Mouse (Mus musculus) cerebellum, adult 9-10 months (tissue): ENCODE data around the gene Upk1b.
"Not testable (repeated sequence)": the region's sequence is repeated elsewhere in the genome, so short reads cannot be mapped to it uniquely, and the experiment has no call there.

Experiments
- DNase-seq: peaks from one replicate; pipeline ENCODE4 v3.0.0; 2022

Gene Upk1b

DNA sequence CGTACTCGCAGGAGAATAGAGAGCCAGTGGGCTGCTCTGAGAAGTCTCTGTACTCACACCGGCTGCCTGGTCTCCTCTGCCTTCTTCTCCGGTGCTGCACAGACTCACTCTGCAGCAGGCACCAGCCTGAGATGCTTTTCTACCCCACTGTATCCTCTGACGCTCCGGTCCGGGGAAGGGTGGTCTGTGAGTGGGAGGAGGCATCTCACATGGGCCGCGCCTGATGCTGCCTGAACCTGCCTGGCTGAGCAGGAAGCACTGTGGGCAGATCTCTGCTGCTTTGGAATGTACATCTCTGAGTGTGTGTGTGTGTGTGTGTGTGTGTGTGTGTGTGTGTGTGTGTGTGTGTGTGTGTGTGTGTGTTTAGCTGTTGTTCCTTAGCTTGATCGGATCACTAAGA, at the start of gene Upk1b:
Upk1b (minus strand) TSS at position 238 of the 400 bp plus-strand sequence.
- no peak for DNase-seq

DNA sequence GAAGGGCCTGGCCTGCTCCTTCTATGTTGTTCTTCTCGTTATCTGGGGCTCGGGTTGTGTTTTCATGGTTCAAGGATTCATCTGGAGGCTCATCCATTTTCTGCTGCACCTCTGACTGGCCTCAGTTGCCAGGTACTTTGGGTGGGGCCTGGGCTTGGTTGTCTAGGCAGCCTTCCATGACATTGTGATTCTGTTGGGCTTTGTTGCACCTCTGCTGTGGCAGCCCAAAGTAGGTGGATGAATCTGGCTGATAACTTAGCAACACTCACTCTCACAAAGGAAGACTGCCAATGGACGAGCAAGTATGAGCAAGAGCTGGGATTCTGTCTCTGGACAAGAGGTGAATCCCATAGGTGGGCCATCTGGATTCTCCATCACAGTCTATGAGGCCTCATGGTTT, 28.5 kb upstream of the Upk1b start, which contains the start of gene 4930435E12Rik:
4930435E12Rik (minus strand) TSS at position 101 of the 400 bp plus-strand sequence.
- no peak for DNase-seq

DNA sequence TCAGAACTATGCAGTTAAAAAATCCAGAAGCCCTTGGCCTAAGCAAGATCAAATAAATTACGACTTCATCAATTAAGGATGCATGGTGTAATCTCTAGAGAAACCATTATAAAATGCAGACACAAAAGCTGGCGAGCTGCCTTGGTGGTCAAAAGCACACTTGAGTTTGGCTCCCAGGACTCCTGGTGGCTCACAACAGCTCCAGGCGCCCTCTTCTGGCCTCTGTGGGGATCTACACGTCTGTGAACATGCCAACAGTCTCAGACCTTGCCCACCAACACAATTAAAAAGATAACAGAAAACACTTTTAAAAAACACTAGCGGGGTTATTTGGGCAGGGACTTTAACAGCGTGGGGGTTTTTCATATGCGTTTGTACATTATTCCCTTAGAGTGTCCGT, 12.4 kb upstream of the Upk1b start:
- DNase-seq: peak; percentile 8

DNA sequence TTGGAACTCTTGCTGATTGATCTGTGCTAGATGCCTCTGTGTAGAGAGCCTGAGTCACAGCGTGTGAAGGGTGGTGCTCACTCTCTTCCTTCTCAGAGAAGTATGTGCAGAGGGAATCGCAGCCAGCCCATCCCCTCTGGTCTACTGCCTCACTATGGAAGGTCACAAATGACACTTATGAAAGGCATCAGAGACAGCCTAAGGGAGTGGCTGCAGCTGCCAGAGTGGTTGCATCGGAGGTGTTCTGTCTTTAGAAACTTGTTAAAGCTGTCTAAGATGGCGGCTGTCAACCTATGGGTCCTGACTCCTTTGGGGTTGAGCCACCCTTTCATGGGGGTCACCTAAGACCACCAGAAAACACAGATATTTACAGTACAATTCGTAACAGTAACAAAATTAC, 10.1 kb upstream of the Upk1b start:
- DNase-seq: no peak

DNA sequence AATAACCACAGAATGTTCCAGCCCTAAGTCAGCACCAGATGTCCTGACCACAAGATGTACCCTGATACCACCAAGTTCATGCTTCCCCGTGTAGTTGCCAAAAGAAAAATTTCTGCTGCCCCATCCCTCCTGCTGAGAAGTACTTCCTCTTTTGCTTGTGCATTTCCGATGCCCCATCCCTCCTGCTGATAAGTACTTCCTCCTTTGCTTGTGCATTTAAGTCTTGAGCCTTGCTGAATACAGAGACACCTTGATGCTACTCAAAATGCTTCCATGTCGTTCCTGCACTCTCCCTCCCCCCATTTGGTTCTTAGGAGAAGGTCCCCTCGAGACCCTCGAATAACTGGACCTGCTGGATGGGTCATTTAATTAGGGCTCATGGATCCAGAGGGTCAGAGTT, 7.7 kb upstream of the Upk1b start:
- DNase-seq: not testable (repeated sequence)

DNA sequence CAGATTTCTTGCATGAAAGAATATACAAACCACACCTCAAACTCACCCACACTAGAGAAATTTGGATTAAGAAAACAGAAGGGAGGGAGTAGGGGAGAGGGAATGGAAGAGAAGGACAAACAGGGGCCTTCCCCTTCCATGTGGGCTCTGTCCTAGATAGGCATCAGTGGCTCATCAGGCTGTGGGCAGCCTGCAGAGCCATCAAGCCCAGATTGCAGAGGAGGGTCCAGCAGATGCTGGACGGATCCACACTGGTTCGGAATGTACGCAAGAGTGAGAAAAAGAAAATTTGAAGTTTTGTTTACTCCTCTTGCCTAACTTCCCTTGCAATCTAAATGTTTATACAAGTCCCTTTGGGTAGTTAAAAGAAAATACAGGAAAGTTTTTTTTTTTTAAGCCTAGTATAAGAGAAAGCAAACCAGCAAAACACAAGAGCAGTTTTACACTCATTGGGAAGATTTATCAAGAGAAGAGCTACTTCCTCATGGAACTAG, 1.1 kb downstream of the Upk1b start:
- DNase-seq: no peak

DNA sequence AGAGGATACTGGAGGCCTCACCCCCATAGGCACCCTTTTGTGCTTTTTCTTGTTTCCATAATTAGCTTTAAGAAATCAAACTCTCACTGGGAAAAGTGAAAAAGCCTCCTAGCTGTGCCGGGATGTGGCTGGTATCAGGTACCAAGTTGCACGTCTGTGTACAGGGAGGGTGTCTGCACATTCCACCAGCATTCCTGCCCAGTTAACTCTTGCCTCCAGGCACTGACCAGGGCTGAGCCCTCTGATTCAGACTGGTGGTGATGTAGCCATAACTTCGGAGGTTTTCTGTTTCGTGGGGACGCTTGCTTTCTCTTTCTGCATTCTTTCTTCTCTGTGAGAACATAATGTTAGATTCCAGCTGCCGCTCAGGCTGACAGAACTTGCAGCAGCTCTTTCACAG, 7.0 kb downstream of the Upk1b start:
- no peak for DNase-seq

DNA sequence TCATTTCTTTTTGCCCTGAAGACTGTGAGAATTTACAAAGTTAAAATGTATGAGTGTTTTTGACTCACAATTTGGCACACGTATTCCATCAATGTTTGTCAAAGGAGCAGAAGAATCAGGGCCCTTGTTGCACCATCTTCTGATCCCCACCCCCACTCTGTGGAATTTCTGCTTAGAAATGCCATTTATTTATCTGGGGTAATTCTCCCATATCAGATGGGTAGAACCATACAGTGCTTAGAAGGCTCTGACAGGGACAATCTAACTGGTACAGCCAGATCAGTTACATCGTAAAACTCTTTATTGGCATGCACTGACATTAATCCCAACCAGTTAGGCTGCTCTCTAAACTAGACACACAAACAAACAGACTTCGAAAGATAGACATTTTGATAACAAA, 10.2 kb downstream of the Upk1b start:
- no peak for DNase-seq

DNA sequence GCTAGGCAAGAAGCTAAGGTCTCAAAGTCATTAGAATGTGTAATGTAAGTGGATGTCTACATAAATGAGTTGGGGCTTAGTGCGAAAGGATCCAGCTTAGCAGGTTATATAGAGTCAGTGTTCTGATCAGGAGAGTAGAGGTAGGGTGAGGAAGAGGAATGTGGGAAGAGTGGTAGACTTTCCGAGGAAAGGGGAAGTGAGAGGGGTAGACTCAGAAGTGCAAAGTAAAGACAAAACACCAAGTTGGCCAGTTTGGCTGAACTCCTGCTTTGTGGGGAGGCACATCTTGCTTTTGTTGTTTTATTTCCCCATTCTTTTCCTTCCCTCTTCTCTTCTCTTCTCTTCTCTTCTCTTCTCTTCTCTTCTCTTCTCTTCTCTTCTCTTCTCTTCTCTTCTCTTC, 11.1 kb downstream of the Upk1b start:
- no peak for DNase-seq

DNA sequence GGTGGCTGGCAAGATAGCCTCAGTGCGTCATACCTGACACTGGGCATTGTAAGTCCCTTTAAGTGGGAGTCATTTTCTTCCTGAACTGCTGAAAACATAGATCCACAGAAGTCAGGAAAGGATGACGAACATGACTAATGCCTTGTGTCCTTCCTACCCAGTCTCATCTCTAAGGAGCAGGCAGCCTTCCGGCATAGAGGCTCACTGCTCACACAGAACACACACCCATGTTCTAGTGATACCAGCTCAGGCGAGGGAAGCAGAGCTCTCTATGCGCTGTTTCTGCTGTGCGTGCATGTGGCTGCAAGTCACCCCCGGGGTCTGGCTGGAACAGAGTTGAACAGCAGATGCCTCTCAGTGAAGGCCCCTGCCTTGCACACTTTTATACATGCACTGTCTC, 14.8 kb downstream of the Upk1b start:
- no peak for DNase-seq

DNA sequence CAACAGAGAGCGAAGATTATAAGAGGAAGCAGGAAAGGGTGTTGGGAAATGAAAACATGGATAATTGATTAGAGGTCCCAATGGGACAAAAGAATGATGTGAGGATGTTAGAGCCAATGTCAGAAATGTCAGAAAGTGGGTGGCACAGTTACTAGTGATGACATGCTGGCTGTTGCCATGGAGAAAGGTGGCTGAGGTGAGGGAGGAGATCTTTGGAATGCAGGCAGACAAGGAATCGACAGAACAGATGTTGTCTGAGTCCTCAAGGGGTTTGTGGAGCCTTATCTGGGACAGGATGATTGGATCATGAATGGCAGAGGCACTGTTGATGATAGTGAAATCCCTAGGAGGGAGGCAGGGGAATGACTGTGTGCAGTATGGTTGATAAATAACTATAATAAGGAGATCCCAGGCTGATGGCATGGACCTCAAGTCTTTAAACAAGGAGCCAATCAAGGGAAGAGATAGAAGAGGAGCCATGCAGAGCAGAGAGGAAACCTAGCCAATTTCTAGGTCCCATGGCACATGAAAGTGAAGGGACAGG, 17.5 kb downstream of the Upk1b start:
- DNase-seq: no peak

DNA sequence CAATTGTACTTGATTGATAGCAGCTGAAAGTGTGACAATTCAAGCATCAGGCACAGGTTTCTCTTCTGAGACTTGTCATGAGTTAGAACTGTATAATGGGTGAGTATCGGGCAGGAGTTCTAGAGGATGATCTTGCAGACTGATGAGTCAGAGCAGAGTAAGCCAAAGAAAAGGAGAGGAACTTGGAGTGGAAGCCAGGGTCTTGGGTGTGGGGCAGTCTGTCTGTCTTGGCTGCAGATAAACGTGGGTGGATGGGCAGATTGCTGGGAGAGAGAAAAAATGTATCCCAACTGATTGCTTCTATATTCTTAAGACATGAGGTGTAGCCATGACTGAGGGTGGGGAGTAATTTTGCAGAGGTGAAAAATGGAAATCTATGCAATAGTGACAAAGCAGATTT, 18.2 kb downstream of the Upk1b start:
- DNase-seq: no peak

DNA sequence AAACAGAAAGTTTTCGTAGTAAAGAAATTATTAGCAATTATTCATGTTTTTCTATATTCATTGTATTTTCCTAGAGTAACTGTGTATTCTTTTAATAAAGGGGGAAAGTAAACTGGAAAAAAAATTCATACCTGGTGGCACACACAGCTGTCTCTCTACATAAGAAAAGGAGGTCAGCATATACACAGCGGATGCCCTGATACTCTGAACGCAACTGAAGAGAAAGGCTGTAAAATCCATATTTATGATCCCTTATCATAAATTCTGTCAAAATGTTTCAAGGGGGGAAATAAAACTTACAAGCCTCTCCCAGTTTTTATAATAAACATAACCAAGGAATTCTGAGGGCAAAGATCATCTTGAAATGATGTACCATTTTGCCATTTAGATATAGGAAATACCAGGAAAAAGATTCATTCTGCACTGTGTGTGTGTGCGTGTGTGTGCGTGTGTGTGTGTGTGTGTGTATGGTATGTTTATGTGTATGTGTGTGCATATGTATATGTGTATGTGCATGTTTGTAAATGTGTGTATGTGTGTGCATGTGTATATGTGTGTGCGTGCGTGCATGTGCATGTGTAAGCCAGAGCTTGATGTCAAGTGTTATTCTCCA, 19.1 kb downstream of the Upk1b start:
- no peak for DNase-seq

DNA sequence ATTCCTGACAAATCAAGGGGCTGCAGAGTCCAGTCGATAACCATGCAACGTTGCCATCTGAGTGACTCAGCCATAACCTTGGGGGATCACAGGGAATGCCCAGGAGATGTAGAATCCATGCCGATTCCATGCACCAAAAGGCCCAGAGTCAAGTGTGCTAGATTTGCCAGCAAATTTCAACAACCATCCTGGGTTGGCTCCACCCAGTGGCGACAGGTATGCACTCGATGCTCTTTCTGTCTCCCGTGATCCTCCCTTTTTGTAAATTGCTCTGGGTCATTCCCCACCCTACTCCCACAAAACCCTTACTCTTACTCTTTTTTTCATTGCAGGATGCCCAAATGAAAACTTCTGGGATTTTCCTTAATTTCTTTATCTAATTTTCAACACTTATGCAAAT, 23.8 kb downstream of the Upk1b start:
- no peak for DNase-seq

DNA sequence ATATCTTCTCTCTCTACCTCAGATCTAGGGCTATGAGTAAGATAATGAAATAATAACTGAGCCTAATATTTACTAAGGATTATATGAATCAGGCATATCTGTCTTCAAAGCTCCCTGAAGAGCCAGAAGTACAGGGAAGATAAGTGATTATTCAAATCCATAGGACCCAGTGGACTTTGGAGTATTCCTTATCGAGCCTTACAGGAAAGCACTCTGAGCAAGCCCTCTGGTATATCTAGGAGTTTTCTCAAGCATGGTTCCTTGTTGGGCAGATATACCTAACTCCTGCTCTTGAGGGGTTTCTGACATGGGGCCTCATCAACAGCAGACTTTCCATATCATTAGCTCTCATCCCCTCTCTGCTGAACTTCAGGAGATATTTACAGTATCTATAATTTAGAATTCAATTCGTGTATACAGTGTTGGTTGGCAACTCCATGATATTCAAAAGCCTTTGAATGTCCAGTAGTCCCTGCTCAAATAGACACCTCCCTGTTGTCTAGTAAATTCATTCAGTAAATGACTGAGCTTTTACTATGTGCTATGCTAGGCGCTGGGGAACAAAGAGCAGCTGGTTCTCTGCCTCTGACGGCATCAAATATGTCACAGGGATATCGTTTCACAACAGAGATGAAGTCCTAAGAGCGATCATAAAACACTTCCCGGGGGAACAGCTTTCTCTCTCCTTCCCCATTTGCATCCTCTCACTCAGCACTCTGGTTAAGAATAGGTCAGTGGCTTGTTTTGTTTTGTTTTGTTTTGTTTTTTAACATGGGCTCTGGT, 25.0 kb downstream of the Upk1b start:
- no peak for DNase-seq

DNA sequence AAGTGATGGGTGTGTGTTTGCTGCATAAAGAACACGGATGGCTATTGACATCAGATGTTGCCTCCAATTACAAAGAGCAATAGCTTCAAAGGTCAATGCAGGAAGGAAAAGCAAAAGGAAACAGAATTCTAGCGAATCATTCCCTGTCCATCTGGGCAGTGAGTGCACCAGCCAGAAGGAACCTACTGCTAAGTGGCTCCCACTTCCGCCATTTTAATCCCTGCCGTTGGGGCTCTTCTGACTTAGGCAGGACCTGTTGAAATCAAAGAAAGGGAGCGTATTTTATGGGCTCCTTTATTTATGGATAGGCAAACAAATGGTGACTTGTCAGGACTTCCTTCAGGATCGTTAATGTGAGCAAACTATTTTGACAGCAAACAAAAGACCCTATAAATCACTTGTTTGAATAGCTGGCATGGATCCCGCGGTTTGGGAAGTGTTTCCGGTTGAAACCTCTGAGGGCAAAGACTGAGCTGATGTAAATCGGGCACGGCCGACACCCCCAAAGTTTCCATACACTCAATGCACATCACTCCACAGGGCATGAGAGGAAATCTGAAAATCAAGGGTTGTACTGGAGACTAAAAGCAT, 27.1 kb downstream of the Upk1b start:
- no peak for DNase-seq

DNA sequence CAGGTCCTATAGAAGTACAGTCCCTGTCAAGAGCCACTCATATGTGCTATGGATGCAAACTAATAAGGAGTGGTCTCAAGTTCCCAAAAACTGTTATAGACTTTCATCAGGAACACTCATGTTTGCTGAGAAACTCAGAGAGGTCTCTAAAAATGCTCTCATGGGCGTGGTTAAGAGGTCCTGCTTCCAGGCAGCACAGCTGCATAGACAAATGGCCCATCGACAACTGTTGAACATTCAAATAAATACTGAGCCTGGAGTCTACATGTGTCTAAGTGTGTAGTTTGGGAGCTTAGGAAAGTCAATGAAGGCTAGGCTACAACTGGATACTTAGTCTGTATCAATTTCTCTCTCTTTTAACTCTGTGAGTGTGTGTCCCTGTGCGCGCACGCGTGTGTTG, 29.0 kb downstream of the Upk1b start:
- no peak for DNase-seq

DNA sequence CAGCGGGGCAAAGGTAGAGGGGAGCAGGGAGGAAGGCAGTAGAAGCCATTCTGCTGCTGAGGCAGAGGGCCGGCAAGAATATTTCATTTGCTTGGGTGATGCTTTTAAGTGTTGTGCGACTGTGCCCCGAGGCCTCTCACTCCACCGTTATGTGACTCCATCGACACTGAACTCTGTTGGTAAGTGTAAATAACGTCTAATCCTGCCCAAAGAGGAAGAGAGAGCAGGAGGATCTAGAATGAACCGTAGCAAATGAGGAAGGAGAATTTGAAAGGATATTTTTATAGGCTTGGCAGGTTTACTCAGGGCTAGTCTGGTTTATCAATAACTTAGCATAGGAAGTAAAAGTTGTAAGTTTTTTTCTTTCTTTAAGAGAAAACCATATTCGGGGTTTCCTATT, 30.6 kb downstream of the Upk1b start:
- no peak for DNase-seq

DNA sequence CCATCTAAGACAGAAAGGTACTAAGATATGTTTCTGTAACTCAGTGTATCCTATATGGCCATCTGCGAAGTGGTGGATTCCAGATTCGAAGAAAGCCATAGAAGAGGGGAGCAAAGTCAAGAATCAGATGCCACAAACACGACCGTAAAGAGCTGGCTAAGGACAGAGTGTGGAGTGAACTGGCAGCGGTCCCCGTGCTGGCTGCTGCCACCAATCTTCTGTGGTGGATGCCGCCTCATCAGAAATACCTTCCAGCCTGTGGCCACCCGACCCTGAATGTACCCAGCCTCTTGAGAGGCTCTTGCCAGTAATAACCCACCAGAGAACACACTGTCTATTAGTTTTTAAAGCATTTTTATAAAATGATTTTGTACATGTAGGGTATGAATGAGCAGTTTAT, 31.7 kb downstream of the Upk1b start:
- no peak for DNase-seq

DNA sequence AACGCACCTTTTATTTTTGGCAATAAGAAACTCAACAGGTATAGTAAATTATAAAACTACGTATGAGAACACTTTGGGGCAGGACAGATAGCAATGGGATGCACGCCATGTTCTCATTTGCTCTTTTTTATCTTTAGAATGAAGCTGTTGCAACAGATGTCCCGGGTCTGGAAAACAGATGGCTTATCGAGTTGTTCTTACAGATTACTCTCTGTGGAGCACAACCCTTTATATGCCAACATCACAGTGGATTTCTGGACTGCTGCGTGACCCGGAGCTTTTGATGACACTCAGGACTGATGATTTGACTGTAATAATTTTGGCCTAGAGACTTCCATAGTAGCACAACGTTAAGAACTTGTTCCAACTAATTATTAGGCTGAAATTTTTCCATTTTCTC, 32.4 kb downstream of the Upk1b start:
- DNase-seq: no peak

DNA sequence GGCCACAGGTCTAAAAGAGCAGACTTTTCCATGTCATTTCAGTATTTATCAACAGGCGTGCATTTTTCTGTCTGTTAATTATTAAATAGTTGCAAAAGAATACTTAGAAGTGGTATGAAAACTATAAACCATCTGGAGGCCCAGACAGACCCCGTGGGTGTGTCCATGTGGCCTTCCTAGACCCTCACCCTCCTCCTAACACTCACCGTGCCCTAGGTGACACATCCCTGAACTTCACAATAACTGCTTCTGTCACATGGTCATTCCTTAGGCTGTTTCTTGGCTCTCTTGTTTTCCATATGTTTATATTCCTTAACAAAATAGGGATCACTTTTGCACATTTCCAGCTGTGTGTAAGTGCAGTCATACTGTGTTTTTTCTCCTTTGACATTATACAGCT, 33.5 kb downstream of the Upk1b start:
- no peak for DNase-seq

DNA sequence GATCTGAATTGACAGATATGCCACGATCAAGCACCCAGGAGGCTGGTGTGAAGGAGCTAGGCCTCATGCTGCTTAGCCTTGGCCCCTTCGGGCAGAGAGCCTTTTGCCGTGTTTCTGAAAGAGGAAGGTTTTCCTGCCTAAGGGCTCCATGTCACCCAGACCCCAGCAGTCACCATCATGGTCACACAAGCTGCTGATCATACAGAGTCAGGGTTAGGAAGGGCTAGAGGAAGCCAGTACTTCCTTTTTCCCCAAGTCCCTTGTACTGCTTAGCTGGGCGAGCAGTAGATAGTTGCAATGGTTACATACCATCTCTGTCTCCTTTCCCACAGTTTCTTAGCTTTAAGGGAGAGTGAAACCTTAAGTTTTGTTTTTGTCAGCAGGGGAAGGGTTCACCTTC, 36.6 kb downstream of the Upk1b start:
- DNase-seq: no peak

DNA sequence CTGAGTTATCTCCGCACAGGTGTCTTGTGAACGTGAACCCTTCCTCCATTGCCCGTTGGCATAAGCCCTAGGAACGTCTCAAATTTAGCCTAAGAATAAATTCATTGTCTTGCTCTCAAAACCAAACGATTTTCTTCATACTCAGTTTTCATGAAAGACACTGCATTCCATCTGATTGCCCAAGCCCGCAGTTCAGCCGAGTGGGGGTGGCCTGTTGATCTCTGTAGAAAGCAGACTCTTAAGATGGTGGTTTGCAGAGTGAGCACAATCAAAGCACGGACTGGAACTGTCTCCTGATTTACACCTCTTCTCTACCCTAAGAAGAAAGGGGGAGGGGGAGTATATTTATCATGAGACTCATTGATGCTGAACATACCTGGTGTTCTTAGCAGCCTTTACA, 37.7 kb downstream of the Upk1b start:
- DNase-seq: no peak

DNA sequence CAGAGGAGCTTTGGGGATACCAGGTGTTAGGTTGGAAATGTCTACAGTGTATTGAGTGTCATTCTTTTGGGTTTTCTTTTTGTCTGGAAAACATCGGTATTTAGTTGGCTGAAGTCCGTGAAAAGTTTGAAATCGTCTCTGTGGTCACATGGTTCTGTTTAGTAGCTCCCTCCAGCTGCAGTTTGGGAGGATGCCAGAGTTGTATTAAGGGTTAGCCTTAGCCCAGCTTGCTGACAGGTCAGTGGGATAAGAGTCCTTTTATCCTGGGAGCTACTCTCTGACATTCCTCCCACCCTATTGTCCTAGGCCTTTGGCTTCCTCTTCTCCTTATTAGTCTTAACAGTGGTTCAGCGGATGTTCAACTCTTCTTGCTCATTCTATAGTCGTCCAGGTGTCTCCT, 38.2 kb downstream of the Upk1b start:
- no peak for DNase-seq
